Mouse (Mus musculus): ENCODE measurements at regions not wholly inside any gene's neighbourhood (a gene's known extent, or its start where the extent isn't known, plus 50 kb on each side); places are given as distances from the start of the nearest gene placed in this dataset.
A peak's percentile ranks its signal among the peaks of the same experiment; 100 is the strongest.

- H3K27ac ChIP-seq (ENCODE audit: low read depth, low read length), result no peak overlapping the region
- H3K36me3 ChIP-seq (ENCODE audit: control insufficient read depth, insufficient read depth, low read length), result no peaks in the 10 kb centered on the region
- no peaks in the 10 kb centered on the region for H3K4me1 ChIP-seq (ENCODE audit: control insufficient read depth, insufficient read depth, low read length)
- no peaks in the 10 kb centered on the region for H3K27me3 ChIP-seq (ENCODE audit: control insufficient read depth, insufficient read depth, low read length)
- no peak overlapping the region for H3K4me2 ChIP-seq (ENCODE audit: low read depth, low read length)
- no peak overlapping the region for H3K4me3 ChIP-seq (ENCODE audit: low read depth, low read length)
- WGBS, result 96% methylated on average over 1 of the region's 1 CpGs
- ATAC-seq (ENCODE audit: low read depth), result no peak
- H3K9ac ChIP-seq (replicated peaks; ENCODE audit: low read depth, low read length), result no peak overlapping the region
- no peaks in the 10 kb centered on the region for H3K9me3 ChIP-seq (ENCODE audit: control insufficient read depth, low read length)
Measured at GRCm38 (mm10) chr16:55523264-55523663, 225.5 kb upstream of the Zpld1 start.

DNA sequence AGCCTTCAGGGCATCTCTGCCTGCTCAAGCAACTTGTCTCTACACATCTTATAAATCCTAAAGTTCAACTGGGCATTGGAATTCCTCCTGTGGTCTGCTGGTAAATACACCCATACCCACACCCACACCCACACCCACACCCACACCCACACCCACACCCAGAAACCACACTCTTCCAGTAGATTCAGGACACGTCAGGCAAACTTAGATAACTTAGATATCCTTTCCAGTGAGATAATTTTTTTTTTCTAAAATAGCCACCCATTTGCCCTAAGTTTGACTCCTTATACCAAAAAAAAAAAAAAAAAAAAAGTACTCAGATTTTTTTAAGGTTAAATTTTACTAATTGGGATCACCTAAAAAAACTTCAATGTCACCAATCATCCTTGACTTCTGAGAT lies 224.5 kb upstream of the Zpld1 start:
- Histone ChIP-seq H3K4me2 (ENCODE audit: low read depth, low read length) (no peak overlapping the region), H3K9ac (replicated peaks; ENCODE audit: low read depth, low read length) (no peak overlapping the region), H3K4me1 (ENCODE audit: control insufficient read depth, insufficient read depth, low read length) (no peaks in the 10 kb centered on the region), H3K4me3 (ENCODE audit: low read depth, low read length) (no peak overlapping the region), H3K36me3 (ENCODE audit: control insufficient read depth, insufficient read depth, low read length) (no peaks in the 10 kb centered on the region), H3K27me3 (ENCODE audit: control insufficient read depth, insufficient read depth, low read length) (no peaks in the 10 kb centered on the region), H3K27ac (ENCODE audit: low read depth, low read length) (no peak overlapping the region), H3K9me3 (ENCODE audit: control insufficient read depth, low read length) (no peaks in the 10 kb centered on the region)
- ATAC-seq (ENCODE audit: low read depth), result no peak
- WGBS, result 100% methylated on average over 1 of the region's 1 CpGs

GRCm38 (mm10) chr16:55521421-55521971 lies 223.7 kb upstream of the Zpld1 start:
- no peak overlapping the region for H3K4me2 ChIP-seq (ENCODE audit: low read depth, low read length)
- H3K27me3 ChIP-seq (ENCODE audit: control insufficient read depth, insufficient read depth, low read length), result no peaks in the 10 kb centered on the region
- H3K27ac ChIP-seq (ENCODE audit: low read depth, low read length), result no peak overlapping the region
- no peaks in the 10 kb centered on the region for H3K9me3 ChIP-seq (ENCODE audit: control insufficient read depth, low read length)
- no peak for ATAC-seq (ENCODE audit: low read depth)
- no peaks in the 10 kb centered on the region for H3K4me1 ChIP-seq (ENCODE audit: control insufficient read depth, insufficient read depth, low read length)
- 96% methylated on average over 6 of the region's 6 CpGs for WGBS
- H3K36me3 ChIP-seq (ENCODE audit: control insufficient read depth, insufficient read depth, low read length), result no peaks in the 10 kb centered on the region
- no peak overlapping the region for H3K9ac ChIP-seq (replicated peaks; ENCODE audit: low read depth, low read length)
- H3K4me3 ChIP-seq (ENCODE audit: low read depth, low read length), result no peak overlapping the region

DNA sequence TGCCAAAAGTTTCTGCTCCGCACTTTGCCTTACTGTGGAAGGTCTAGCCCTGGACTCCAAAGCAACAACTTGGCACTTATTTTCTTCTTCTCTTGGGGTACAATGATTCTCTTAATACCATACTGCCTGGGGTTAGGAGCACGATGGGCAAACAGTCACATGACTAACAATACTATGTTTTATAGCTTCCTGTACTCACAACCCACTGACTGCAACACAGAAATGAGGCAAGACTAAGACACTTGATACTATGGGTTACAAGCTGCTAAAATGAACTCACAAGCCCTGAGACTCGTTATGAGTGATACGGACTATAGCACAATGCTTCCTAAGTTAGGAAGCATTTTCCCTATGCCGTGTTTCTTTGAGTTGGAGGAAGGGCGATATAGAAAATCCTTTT lies 222.3 kb upstream of the Zpld1 start:
- Histone ChIP-seq H3K27me3 (ENCODE audit: control insufficient read depth, insufficient read depth, low read length) (no peaks in the 10 kb centered on the region), H3K36me3 (ENCODE audit: control insufficient read depth, insufficient read depth, low read length) (no peaks in the 10 kb centered on the region), H3K27ac (ENCODE audit: low read depth, low read length) (no peak overlapping the region), H3K4me1 (ENCODE audit: control insufficient read depth, insufficient read depth, low read length) (no peaks in the 10 kb centered on the region), H3K4me3 (ENCODE audit: low read depth, low read length) (no peak overlapping the region), H3K9ac (replicated peaks; ENCODE audit: low read depth, low read length) (no peak overlapping the region), H3K4me2 (ENCODE audit: low read depth, low read length) (no peak overlapping the region), H3K9me3 (ENCODE audit: control insufficient read depth, low read length) (no peaks in the 10 kb centered on the region)
- ATAC-seq (ENCODE audit: low read depth), result no peak
- WGBS, result 85% methylated on average over 6 of the region's 6 CpGs

GRCm38 (mm10) chr16:55519646-55520045 lies 221.9 kb upstream of the Zpld1 start:
- no peak overlapping the region for H3K4me2 ChIP-seq (ENCODE audit: low read depth, low read length)
- no peaks in the 10 kb centered on the region for H3K27me3 ChIP-seq (ENCODE audit: control insufficient read depth, insufficient read depth, low read length)
- H3K4me1 ChIP-seq (ENCODE audit: control insufficient read depth, insufficient read depth, low read length), result no peaks in the 10 kb centered on the region
- ATAC-seq (ENCODE audit: low read depth), result no peak
- WGBS, result 87% methylated on average over 1 of the region's 1 CpGs
- H3K36me3 ChIP-seq (ENCODE audit: control insufficient read depth, insufficient read depth, low read length), result no peaks in the 10 kb centered on the region
- no peaks in the 10 kb centered on the region for H3K9me3 ChIP-seq (ENCODE audit: control insufficient read depth, low read length)
- H3K27ac ChIP-seq (ENCODE audit: low read depth, low read length), result no peak overlapping the region
- H3K9ac ChIP-seq (replicated peaks; ENCODE audit: low read depth, low read length), result no peak overlapping the region
- no peak overlapping the region for H3K4me3 ChIP-seq (ENCODE audit: low read depth, low read length)

GRCm38 (mm10) chr16:55516994-55517393 lies 219.2 kb upstream of the Zpld1 start:
- 78% methylated on average over 4 of the region's 4 CpGs for WGBS
- Histone ChIP-seq H3K4me3 (ENCODE audit: low read depth, low read length) (no peak overlapping the region), H3K9me3 (ENCODE audit: control insufficient read depth, low read length) (no peaks in the 10 kb centered on the region), H3K4me1 (ENCODE audit: control insufficient read depth, insufficient read depth, low read length) (no peaks in the 10 kb centered on the region), H3K4me2 (ENCODE audit: low read depth, low read length) (no peak overlapping the region), H3K27ac (ENCODE audit: low read depth, low read length) (no peak overlapping the region), H3K36me3 (ENCODE audit: control insufficient read depth, insufficient read depth, low read length) (no peaks in the 10 kb centered on the region), H3K9ac (replicated peaks; ENCODE audit: low read depth, low read length) (no peak overlapping the region), H3K27me3 (ENCODE audit: control insufficient read depth, insufficient read depth, low read length) (no peaks in the 10 kb centered on the region)
- no peak for ATAC-seq (ENCODE audit: low read depth)

- ATAC-seq (ENCODE audit: low read depth), result peak; percentile 76
- peak overlapping the region; percentile 16; the same call in 1 of the 2 replicates for H3K9ac ChIP-seq (replicated peaks; ENCODE audit: low read depth, low read length)
- H3K27ac ChIP-seq (ENCODE audit: low read depth, low read length), result no peak overlapping the region
- H3K36me3 ChIP-seq (ENCODE audit: control insufficient read depth, insufficient read depth, low read length), result no peaks in the 10 kb centered on the region
- H3K4me3 ChIP-seq (ENCODE audit: low read depth, low read length), result peak overlapping the region; percentile 15; the same call in 1 of the 2 replicates
- H3K27me3 ChIP-seq (ENCODE audit: control insufficient read depth, insufficient read depth, low read length), result no peaks in the 10 kb centered on the region
- 20% methylated on average over 16 of the region's 16 CpGs for WGBS
- H3K4me1 ChIP-seq (ENCODE audit: control insufficient read depth, insufficient read depth, low read length), result no peaks in the 10 kb centered on the region
- H3K9me3 ChIP-seq (ENCODE audit: control insufficient read depth, low read length), result no peaks in the 10 kb centered on the region
- peak overlapping the region; percentile 46 for H3K4me2 ChIP-seq (ENCODE audit: low read depth, low read length)
Measured at GRCm38 (mm10) chr16:55515228-55515696, 217.5 kb upstream of the Zpld1 start.

DNA sequence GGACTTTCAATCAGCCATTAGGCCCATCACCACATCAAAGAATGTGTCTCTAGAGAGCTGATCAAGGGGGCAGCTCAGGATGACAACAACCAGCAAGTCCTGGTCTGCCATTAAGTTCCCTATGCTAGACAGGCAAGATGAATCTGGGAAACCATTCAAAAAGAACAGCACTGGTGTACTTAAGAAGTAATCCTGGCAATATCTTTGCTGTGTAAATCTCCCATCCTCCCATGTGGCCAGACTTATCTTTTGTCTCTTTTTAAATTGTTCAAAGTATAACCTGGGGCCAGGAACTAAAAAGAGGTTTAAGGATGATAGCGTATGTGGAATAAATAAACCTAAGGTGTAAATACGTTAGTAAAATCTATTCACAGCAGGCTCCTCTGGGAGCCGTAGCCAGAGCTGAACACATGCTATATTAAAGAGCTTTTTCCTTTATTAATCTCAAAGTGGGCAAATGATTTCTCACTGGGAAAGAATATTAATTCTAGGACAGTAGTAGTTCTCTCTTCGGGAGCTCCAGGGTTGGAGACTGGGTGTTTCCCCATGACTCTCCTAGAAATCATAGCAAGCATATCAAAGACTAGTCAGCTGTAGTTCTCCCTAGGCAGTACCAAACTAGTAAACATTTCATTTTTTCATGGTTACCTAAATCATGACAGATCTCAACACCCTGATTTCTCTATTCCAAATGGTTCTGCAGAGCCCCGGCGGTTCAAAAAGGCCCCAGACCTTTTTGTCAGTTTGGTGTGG lies 216.8 kb upstream of the Zpld1 start:
- WGBS, result 54% methylated on average over 6 of the region's 6 CpGs
- Histone ChIP-seq H3K4me2 (ENCODE audit: low read depth, low read length) (peak overlapping the region; percentile 46; the same call in 1 of the 2 replicates), H3K27ac (ENCODE audit: low read depth, low read length) (no peak overlapping the region), H3K27me3 (ENCODE audit: control insufficient read depth, insufficient read depth, low read length) (no peaks in the 10 kb centered on the region), H3K9me3 (ENCODE audit: control insufficient read depth, low read length) (no peaks in the 10 kb centered on the region), H3K36me3 (ENCODE audit: control insufficient read depth, insufficient read depth, low read length) (no peaks in the 10 kb centered on the region), H3K4me3 (ENCODE audit: low read depth, low read length) (no peak overlapping the region), H3K9ac (replicated peaks; ENCODE audit: low read depth, low read length) (peak overlapping the region; percentile 16; the same call in 1 of the 2 replicates), H3K4me1 (ENCODE audit: control insufficient read depth, insufficient read depth, low read length) (no peaks in the 10 kb centered on the region)
- ATAC-seq (ENCODE audit: low read depth), result peak; percentile 44; the same call in 1 of the 2 replicates

GRCm38 (mm10) chr16:55504796-55505413 lies 207.1 kb upstream of the Zpld1 start:
- Histone ChIP-seq H3K4me1 (ENCODE audit: control insufficient read depth, insufficient read depth, low read length) (no peaks in the 10 kb centered on the region), H3K27ac (ENCODE audit: low read depth, low read length) (no peak overlapping the region), H3K27me3 (ENCODE audit: control insufficient read depth, insufficient read depth, low read length) (no peaks in the 10 kb centered on the region), H3K4me2 (ENCODE audit: low read depth, low read length) (no peak overlapping the region), H3K9me3 (ENCODE audit: control insufficient read depth, low read length) (no peaks in the 10 kb centered on the region), H3K9ac (replicated peaks; ENCODE audit: low read depth, low read length) (no peak overlapping the region), H3K36me3 (ENCODE audit: control insufficient read depth, insufficient read depth, low read length) (no peaks in the 10 kb centered on the region), H3K4me3 (ENCODE audit: low read depth, low read length) (no peak overlapping the region)
- 88% methylated on average over 6 of the region's 6 CpGs for WGBS
- ATAC-seq (ENCODE audit: low read depth), result no peak
